Mouse (Mus musculus) retina, adult 2 months (tissue): ENCODE measurements around the gene Sox13.

Experiments
- DNase-seq: peaks from one replicate; pipeline ENCODE4 v3.0.0-alpha.2; 2012; ENCODE audit warnings: low read depth, low spot score

The Sox13 gene

DNA sequence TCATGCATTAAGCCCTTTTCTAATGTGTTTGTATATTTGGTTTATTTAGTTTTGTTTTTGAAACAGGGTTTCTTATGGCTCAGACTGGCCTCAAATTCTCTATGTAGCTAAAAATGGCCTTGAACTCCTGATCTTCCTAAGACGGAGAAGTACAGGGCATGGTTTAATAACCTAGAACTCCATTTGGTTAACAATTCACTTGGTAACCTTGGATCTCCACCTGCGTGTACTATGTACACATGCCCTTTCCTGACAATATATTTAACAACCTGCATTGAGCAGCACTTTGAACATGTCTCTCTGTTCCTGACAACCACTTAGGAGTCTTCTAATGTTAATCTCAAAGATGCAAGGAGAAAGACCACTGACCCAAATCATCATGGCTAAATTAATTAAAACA, 7.0 kb upstream of the Sox13 start:
- no peak for DNase-seq

DNA sequence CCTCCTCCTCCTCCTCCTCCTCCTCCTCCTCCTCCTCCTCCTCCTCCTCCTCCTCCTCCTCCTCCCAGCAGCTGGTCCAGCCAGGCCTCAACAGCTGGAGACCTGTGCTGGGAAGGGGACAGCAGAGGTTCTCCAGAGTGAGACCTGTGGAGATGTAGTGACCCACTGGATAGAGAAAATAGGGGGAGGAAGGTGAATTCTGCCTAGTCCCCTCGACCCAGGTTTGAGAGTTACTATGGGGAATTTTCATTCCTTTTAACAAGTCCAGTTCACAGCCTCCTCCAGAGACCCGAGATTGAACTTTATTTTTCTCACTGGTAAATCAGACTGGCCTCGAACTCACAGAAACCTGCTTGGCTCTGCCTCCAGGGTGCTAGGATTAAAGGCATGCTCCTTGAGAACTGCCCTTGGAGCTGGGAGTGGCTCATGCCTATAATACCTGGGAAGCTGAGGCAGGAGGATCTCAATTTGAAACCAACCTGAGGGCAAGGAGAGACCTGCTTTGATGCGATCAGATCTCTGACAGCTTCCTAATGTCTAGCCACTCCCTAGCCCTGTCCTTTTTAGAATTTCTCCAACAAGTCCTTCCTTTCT, 467 bp upstream of the Sox13 start:
- DNase-seq, result no peak

DNA sequence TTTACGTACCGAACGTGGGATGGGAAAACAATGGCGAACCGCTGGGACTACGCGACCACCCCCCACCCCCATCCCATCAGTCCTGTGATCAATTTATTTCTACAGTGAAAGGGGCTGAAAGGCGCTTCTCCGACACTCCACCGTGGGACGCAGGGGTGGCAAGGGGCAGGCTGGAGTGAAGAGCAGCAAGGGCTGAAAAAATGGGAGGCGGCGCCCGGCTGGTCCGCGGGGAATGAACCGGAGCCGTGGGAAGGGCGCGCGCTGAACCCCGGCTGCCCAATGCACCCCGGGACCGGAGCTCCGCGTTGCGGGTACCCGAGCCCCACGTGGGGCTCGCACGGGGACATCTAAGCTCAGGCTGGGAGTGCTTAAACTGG, 1.0 kb downstream of the Sox13 start:
- DNase-seq, result no peak

DNA sequence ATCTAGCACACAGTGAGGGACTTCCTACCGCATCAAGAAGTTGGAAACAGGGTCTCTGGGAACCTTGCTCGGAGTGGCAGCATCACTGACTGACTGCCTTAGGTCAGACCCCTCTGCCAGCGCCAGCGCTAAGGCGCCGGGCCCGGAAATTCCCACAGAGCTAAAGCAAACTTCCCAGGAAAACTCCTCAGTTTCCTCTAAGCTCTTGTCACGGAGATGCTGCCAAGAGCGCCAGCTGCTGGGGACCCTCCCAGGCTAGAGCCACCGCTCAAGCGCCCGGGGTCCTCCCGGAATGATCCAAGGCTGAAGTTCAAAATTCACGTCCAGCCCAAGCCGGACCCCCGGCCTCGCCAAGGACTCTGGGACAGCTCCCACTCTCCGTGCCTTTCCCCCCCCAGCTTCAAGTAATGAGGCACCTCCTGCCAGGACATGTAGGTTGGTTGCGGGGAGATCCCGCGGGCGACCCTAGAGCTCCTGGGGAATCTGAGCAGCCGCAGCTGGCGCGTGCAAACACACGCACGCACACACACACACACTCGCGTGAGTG, 1.5 kb downstream of the Sox13 start:
- no peak for DNase-seq

DNA sequence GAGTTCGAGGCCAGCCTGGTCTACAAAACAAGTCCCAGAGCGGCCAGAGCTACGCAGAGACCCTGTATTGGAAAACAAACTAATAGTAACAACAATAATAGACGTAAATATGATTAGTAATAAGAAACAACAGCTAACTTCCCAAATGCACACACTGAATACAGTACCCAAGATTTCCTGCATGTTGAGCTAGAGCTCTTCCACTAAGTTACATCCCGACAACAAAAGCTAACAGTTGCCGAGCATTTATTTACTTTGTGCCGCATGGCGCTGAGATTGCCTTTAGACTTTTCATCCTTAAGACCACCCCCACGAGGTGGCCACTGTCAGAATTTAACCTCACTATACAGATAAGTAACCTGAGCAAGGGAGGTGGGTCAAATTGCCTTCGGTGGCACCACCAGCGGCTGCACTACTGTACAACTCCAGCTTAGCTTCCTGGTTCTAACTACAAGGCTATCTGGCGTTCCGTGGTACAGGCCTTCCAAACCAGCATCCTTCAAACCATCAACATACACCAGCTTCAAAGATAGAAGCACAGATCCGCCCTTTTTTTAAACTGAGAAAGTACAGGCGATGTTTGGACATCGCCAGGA, 2.1 kb downstream of the Sox13 start:
- no peak for DNase-seq

DNA sequence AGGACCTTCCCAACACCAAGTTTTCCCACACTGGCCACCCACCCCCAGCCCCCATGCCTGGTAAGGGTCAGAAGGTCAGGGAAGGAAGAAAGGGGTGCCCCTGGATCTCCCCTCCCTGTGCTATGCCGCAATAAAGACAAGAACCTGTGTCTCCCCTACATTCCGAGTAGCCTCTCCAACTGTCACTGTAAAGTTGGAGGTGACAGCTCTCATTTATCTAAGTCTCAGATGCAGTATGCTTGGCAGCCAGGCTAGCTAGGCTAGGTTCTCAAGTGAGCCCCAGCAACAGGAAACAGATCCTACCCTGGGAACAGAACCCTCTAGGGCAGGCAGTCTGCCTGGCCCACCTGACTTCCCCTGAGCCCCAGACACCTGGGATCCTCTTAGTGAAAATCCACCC, 3.1 kb downstream of the Sox13 start:
- no peak for DNase-seq

DNA sequence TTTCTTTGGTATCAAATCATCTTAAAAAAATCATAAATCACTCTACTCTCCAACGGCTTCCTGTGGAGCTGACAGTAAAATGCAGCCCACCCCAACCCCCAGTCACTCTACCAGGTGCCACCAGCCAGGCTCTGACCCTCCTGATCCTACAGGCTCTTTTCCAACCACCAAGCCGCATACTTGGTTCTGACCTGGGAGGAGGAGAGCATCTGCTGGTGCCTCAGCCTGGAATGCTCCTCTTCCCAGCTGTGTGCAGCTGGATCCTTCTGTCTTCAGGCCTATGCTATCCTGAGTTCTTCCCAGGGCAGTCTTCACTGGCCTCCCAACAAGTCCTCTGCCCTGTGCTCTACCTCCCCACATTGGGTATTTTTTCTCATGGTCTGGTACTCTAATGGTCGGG, 3.7 kb downstream of the Sox13 start:
- no peak for DNase-seq

DNA sequence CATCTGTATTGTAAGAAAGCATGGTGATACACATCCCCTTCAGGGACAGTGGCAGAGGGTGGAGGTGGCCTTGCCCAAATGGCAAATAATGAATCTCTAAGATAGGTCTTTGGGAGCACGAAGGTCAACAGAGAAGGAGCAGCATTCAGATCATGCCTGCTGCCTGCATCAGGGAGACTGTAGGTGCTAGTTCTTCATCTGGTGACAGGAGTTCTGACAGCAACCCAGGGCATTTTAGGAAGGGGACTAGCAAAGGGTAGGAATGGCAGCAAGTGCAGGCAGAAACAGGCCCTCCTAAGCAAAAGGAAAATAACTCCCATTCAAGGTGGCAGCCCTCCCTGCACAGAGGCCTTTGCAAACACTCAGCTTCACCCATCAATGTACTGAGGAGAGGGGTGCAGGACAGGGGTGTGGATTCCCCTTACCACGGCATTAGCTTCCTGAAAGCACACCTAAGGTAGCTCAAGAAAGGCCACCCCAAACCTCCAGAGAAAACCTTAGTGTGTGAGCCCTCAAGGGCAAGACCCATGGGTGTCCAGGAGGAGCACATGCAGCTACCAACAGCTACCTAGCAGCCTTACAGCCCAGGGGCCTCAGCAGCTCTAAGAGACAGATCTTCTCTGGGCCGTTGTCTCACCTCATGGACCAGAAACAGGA, 4.9 kb downstream of the Sox13 start:
- DNase-seq, result no peak

DNA sequence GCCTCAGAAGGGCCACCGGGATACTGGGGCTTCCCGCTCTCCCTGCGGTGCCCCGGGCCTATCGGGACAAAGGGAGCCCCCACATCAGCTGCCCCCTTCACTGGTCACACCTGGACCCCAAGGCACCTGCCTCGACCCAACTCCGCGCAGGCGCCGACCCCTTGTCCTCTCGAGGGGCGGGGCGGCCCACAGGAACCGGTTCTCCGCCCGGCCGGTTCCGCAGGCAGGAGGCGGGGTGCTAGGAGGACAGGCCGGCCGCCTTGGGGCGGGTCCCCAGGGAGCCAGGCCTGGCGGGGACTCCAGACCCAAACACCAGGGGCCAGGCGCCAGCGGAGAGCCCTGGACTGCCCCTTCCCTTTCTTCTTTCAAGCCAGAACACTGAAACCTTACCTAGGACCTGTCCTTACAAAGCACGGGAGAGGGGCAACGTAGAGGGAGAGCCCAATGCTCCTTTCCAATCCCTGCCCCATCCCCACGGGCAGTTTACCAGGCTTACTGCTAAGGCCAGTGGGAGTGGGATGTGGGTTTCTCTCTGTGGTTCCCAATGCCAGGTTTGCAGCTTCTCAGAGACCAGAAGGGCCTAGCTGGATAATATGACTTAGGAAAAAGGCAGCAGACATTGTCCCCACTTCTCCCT, 5.9 kb downstream of the Sox13 start:
- DNase-seq, result no peak

DNA sequence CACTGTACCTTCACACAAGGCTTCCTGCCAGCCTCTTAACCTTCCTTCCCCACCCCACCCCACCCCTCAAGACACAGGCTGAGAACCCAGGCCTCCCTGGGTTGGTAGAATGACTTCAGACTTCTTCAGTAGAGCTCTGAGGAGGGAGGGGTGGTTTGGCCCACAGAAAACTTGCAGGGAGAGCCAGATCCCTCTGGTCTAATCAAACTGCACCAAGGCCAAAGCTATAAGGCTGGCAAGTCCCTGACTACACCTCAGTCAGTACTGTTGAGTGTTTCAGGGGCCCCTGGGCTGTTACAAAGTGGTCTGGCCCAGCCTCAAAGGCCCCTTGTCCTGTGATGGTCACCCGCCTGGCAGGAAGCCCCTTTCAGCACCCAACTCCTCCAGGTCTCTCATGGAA, 6.6 kb downstream of the Sox13 start:
- DNase-seq, result no peak

DNA sequence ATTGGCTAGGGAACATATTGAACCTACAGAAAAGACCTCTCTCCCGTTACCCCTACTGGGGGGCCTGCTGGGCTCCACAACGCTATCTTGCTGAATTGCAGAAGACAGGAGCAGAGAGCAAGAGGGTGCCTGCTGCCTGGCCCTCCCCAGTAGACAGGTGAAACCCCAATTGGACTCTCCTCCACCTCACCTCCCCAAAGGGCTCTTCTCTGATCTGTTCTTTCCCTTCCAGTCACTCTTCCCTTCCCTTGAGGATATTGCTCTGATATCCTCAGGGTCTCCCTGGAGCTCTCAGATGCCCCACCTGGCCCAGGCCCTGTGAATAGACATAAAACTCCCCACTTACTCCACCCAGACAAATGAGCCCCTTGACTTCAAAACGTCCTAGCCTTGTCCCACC, 7.1 kb downstream of the Sox13 start:
- no peak for DNase-seq

DNA sequence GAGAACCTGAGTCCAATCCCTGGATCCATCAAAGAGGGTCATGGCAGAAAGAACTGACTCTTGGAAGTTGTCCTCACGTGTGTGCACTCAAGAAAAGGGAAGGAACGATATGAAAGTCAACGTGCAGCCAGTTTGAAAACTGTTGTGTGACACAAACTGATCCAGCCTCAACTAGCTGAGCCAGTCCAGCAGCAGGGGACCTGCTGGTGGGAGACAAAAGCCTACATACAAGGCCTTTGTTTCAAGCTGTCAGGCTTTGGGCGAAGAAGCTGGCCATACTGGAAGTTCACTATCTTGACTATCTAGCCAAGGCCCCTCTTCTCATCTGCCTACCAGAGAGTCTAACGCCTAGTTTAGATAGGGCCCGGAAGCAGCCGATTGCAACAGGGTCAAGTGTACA, 7.7 kb downstream of the Sox13 start:
- no peak for DNase-seq

DNA sequence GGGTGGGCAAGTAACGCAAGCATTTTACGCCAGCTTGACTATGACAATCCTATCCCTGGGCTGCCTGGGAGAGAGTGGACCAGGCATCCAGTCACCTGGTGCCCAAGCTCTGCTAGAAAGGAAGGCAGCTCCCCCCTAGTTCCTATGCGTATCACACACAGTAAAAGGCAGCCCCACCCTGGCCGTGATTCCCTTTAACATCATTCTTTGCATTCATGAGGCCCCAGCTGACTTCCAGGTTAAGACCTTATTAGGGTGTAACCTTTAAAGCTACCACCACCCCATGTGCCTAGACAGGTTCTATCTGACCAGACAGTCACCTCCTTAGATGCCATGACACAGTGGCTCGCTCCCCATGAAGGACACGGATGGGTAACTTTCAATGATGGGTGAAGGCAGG, 8.7 kb downstream of the Sox13 start:
- no peak for DNase-seq

DNA sequence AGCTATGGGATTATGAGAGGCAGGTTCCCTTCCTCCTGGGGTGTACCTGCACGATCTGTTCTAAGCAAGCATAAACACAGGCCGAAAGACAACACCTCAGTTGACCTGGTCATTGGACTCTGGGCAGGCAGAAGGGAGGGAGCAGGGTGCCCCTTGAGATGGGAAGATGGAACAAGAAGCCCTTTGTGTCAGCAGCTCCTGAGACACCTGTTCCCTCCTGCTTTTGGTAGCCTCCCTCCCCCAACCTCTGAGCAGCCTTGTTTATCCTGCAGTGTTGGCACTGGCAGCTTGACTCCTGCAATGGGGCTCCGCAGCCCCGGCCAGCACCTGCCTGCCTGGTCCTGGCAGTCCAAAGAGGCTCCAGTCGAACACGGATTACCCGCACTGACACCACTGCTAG, 9.1 kb downstream of the Sox13 start:
- no peak for DNase-seq

DNA sequence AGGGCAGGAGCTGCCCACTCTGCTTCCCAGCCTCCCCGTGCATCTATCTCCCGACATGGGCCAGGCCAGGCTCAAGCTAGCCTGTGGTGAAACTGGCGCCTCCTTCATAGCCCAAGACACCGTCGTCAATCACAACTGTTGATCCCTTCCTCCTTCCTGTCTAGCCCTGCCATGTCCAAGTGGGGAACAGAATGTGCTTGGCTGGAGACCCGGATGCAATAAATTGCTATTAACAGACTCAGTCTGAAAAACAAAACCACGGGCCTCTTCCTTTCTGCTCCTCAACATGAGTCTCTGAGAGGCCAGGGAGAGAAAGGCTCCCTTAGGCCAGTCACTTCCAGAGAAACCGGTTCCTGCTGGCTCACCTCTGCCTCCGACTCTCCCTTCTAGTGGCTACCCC, 11.2 kb downstream of the Sox13 start:
- no peak for DNase-seq

DNA sequence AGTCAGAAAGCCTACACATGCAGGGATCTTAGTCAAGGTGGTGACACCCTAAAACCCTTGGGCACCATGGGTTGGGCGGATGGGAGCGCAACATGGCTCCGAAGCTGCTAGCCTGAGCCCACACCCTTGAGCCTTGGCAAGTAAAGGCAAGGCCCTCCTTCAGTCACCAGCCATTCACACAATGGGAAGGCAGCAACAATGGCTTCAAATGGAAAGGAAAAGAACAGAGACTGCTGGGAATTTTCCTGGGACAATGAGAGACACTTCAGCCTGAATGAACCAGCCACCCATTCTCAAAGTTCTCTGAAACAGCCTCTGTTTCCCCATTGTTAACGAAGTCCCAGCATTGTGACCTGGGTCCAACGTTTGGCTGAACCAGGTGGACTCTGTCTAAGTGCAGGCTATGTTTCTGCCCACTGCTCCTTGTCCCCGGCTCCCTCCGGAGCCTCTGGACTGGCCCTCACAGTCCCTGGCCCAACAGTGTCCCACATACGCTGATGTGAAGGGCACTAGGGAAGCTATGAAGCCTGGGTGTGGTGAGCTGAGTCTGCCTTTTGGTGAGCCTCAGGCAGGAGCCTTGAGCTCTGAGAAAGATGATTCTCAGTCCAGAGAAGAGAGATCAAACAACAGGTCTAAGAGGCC, 12.6 kb downstream of the Sox13 start:
- no peak for DNase-seq

DNA sequence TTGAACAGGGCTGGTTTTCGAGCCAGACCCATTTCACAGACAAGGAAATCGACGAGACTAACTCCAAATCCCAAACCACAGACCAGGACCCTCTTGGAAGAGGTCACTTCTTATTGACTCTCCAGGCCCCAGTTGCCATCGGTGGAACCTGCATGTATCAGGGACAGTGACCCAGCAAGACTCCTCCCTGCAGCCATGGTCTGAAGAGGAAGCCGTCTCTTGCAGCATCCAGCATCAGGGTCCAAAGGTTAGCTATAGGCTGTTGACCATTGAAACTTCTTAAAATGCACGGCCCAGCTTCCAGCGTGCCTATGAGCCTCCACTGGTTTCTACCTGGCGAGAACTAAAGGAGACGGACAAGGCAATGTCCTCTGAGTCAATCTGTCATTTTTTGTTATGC, 14.4 kb downstream of the Sox13 start:
- no peak for DNase-seq

DNA sequence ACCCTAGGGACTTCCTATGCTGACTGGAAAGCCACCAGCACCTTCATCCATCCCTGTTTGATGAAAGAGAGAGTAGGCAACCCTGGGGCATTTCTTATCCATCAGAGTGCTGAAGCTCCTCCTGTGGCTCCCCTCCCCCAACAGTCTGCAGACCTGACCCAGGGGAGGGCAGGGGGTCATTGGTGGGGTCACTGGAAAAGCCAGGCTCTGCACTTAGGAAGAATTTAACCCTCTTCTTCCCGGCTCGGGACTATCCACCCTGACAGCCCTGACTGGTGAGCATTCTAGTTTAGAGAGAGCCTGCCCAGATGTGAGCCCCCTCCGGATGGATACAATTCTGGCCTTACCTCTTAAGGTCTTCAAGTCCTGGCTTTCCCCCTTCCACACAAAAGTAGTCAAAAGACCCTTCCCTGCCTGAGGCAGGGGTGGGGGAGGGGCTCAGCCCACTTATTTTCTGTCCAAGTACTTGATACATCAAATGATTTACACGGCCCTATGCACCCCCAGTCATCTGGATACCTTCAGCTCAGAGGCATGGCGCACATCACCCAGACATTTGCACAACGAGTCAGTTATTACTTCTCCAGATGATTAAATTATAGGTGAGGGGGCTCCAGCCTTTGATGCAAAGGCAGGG, 15.2 kb downstream of the Sox13 start:
- DNase-seq, result no peak

DNA sequence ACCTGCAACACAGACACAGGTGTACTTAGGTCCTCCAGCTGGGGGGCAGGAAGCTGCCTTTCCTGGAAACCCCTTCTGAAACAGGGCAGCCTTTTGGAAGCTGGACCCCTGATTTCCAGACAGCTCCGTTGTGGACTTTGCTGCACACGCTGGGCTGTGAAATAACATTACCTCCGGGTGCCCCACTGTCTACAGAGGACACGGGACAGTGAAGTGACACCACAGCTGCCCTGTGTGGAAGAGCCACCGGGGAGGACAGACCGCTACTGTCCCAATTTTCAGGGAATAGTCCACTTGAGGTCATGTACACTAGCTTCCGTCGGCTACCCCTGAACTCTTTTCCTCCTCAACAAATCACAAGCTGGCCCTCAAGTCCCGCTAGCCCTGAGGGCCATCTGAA, 15.9 kb downstream of the Sox13 start:
- DNase-seq, result no peak

DNA sequence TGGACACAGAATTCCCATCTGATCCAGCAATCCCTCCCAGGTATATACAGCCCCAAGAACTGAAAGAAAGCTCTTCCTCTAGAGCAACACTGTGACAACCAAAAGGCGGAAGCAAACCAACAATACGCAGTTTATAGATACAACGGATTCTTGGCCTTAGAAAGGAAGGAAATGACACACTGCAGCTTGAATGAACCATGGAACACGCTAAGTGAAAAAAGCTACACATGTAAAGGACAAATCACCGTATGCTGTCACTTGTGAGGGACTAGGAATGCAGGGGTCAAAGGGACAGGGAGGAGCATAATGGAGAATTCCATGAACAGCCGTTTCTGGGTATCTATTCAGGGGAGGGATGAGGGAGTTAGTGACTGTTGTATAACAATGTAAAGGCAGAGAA, 16.7 kb downstream of the Sox13 start:
- DNase-seq, result no peak

DNA sequence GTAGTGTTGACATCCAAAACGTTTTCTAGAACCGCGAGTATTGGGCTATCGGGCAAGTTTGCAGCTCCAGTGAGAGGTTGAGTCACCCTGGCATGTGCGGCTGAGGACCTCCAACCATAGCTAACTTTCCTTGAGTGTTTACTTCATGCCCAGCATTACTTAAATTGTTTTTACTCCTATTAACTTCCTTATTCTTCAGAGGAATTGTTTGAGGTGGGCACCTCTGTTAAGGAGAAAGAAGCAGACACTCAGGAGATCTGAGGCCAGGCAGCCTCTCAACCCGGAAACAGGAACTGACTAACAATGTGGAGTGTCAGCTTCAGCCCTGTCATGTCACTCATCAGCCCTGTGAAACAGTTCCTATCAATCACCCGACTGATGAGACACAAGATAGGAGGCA, 17.6 kb downstream of the Sox13 start:
- DNase-seq, result no peak

DNA sequence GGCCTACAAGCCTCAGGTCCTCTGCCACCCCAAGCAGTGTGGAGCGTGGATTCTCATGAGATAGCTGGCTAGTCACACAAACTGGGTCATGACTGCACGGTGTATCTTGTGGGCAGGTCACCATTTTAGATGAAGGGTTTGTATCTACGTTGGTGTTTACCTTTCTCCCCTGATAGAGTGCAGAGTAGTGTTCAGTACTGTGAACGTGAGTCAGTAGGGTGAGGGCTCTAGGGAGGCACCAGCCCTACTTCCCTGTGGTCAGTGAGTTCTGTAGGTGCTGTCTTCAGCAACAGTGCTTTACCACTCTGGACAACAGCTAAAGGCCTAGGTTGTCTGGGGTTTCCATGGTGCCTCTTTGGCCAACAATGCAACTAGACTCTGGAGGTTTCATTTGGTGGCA, 20.2 kb downstream of the Sox13 start:
- no peak for DNase-seq
